Mouse (Mus musculus) limb, embryonic 10.5 days (tissue): Measurements from ENCODE around the gene Iqub. TPM values are rescaled to one million over a fixed set of nuclear protein-coding genes. Genes with fewer than 3 reads are reported as not detected.

Experiments
- DNase-seq: peaks from one replicate; pipeline ENCODE4 v3.0.0-alpha.2; 2017; ENCODE audit warnings: low spot score
- H3K27ac ChIP-seq: fragments of 300-500 bp; sonication (generic); 2 replicates; pipeline ENCODE4 v1.5.1; 2016; ENCODE audit warnings: mild to moderate bottlenecking
- H3K27me3 ChIP-seq: fragments of 300-500 bp; sonication (generic); 2 replicates; pipeline ENCODE4 v1.6.1; 2016; ENCODE audit warnings: low read depth, mild to moderate bottlenecking; ENCODE audit not compliant: poor library complexity, severe bottlenecking
- H3K36me3 ChIP-seq: fragments of 300-500 bp; sonication (generic); 2 replicates; pipeline ENCODE4 v1.6.1; 2016; ENCODE audit warnings: mild to moderate bottlenecking, moderate library complexity
- H3K4me1 ChIP-seq: fragments of 300-500 bp; sonication (generic); 2 replicates; pipeline ENCODE4 v1.6.1; 2016
- H3K4me3 ChIP-seq: fragments of 300-500 bp; sonication (generic); 2 replicates; pipeline ENCODE4 v1.5.1; 2016; ENCODE audit warnings: mild to moderate bottlenecking, moderate library complexity
- H3K9me3 ChIP-seq: fragments of 300-500 bp; sonication (generic); replicated peaks from 2 replicates; pipeline ENCODE4 v1.6.1; 2016; ENCODE audit warnings: mild to moderate bottlenecking
- WGBS: fragments of 180-500 bp; shearing (Covaris S2); methylation state at CpG from one replicate; pipeline ENCODE4 v1.1.7; 2016; 5-methylcytosine and 5-hydroxymethylcytosine counted together
- polyA plus RNA-seq: library from polyadenylated mRNA; unstranded; fragments of >200 nt; fragmentation: Nextera tagmentation; extraction: Ambion mirVana; gene quantifications from 2 replicates; pipeline ENCODE4 v1.2.1, GENCODE M21; 2016

The Iqub gene
- polyA plus RNA-seq, 1 experiment from 2014 or later = not detected

GRCm38 (mm10) chr6:24530711-24531420 lies 16.0 kb upstream of the Iqub start:
- no peaks in the 10 kb centered on the region for H3K9me3 ChIP-seq
- WGBS = 63% methylated on average over 11 of the region's 11 CpGs
- no peaks in the 10 kb centered on the region for H3K36me3 ChIP-seq
- DNase-seq = no peak
- H3K27ac ChIP-seq = no peak overlapping the region
- no peak overlapping the region for H3K4me3 ChIP-seq
- peaks cover 12% of the 10 kb centered on the region for H3K4me1 ChIP-seq
- no peaks in the 10 kb centered on the region for H3K27me3 ChIP-seq

GRCm38 (mm10) chr6:24530166-24530565 lies 15.3 kb upstream of the Iqub start:
- WGBS = 31% methylated on average over 4 of the region's 4 CpGs
- peak; percentile 35 for DNase-seq
- Histone ChIP-seq H3K27ac (no peak overlapping the region), H3K4me1 (peaks cover 13% of the 10 kb centered on the region), H3K27me3 (no peaks in the 10 kb centered on the region), H3K4me3 (no peak overlapping the region), H3K36me3 (0 out of 2 replicates have a peak, but pooled peaks cover 2% of the 10 kb centered on the region), H3K9me3 (no peaks in the 10 kb centered on the region)

GRCm38 (mm10) chr6:24528064-24528243 lies 13.1 kb upstream of the Iqub start, which contains the start of gene Asb15:
Asb15 (plus strand) TSS chr6:24528144.
- WGBS = 57% methylated on average over 2 of the region's 2 CpGs
- H3K36me3 ChIP-seq = peaks cover 18% of the 10 kb centered on the region

GRCm38 (mm10) chr6:24527155-24528063 lies 12.5 kb upstream of the Iqub start, which contains the start of gene Ndufa5:
Ndufa5 (minus strand) TSS chr6:24528013.
- peaks cover 13% of the 10 kb centered on the region for H3K4me1 ChIP-seq
- DNase-seq = peak; percentile 93
- peak within 1 kb of the TSS; percentile 78 for H3K27ac ChIP-seq
- H3K27me3 ChIP-seq = no peaks in the 10 kb centered on the region
- H3K4me3 ChIP-seq = peak within 1 kb of the TSS; percentile 72
- H3K9me3 ChIP-seq = no peaks in the 10 kb centered on the region
- peaks cover 21% of the 10 kb centered on the region for H3K36me3 ChIP-seq
- under 1% methylated on average over 53 of the region's 53 CpGs for WGBS

More at GRCm38 (mm10) chr6:24528064-24528243, 13.1 kb upstream of the Iqub start, which contains the start of gene Asb15:
- H3K9me3 ChIP-seq = no peaks in the 10 kb centered on the region
- peak within 1 kb of the TSS; percentile 72 for H3K4me3 ChIP-seq
- H3K27ac ChIP-seq = peak within 1 kb of the TSS; percentile 78
- DNase-seq = no peak
- H3K4me1 ChIP-seq = peaks cover 13% of the 10 kb centered on the region
- no peaks in the 10 kb centered on the region for H3K27me3 ChIP-seq

- DNase-seq = no peak
- Histone ChIP-seq H3K4me1 (peaks cover 13% of the 10 kb centered on the region), H3K4me3 (no peak overlapping the region), H3K36me3 (peaks cover 38% of the 10 kb centered on the region), H3K27ac (no peak overlapping the region), H3K9me3 (no peaks in the 10 kb centered on the region), H3K27me3 (no peaks in the 10 kb centered on the region)
- 94% methylated on average over 3 of the region's 3 CpGs for WGBS
Observed at GRCm38 (mm10) chr6:24525705-24526104, 10.8 kb upstream of the Iqub start.

- Histone ChIP-seq H3K4me3 (no peak overlapping the region), H3K9me3 (no peaks in the 10 kb centered on the region), H3K27me3 (no peaks in the 10 kb centered on the region), H3K27ac (no peak overlapping the region), H3K4me1 (peaks cover 8% of the 10 kb centered on the region), H3K36me3 (peaks cover 30% of the 10 kb centered on the region)
- no peak for DNase-seq
- 48% methylated on average over 2 of the region's 2 CpGs for WGBS
Observed at GRCm38 (mm10) chr6:24516197-24516596, 1.3 kb upstream of the Iqub start.

GRCm38 (mm10) chr6:24504141-24504540 lies 10.7 kb downstream of the Iqub start:
- no peaks in the 10 kb centered on the region for H3K27me3 ChIP-seq
- DNase-seq = no peak
- H3K4me3 ChIP-seq = no peak overlapping the region
- H3K27ac ChIP-seq = no peak overlapping the region
- no peaks in the 10 kb centered on the region for H3K9me3 ChIP-seq
- no peaks in the 10 kb centered on the region for H3K4me1 ChIP-seq
- H3K36me3 ChIP-seq = no peaks in the 10 kb centered on the region
- WGBS = 84% methylated on average over 2 of the region's 2 CpGs

- Histone ChIP-seq H3K4me1 (no peaks in the 10 kb centered on the region), H3K27ac (no peak overlapping the region), H3K36me3 (no peaks in the 10 kb centered on the region), H3K27me3 (no peaks in the 10 kb centered on the region), H3K4me3 (no peak overlapping the region), H3K9me3 (no peaks in the 10 kb centered on the region)
- WGBS = 38% methylated on average over 1 of the region's 1 CpGs
- DNase-seq = no peak
Observed at GRCm38 (mm10) chr6:24490341-24490740, 24.5 kb downstream of the Iqub start.

GRCm38 (mm10) chr6:24486530-24486929 lies 28.3 kb downstream of the Iqub start:
- Histone ChIP-seq H3K9me3 (no peaks in the 10 kb centered on the region), H3K27me3 (no peaks in the 10 kb centered on the region), H3K4me3 (no peak overlapping the region), H3K27ac (no peak overlapping the region), H3K4me1 (no peaks in the 10 kb centered on the region), H3K36me3 (no peaks in the 10 kb centered on the region)
- DNase-seq = no peak
- 80% methylated on average over 5 of the region's 5 CpGs for WGBS

GRCm38 (mm10) chr6:24470571-24471132 lies 44.2 kb downstream of the Iqub start:
- H3K27me3 ChIP-seq = no peaks in the 10 kb centered on the region
- 94% methylated on average over 1 of the region's 1 CpGs for WGBS
- no peak for DNase-seq
- H3K4me1 ChIP-seq = no peaks in the 10 kb centered on the region
- H3K36me3 ChIP-seq = no peaks in the 10 kb centered on the region
- no peaks in the 10 kb centered on the region for H3K9me3 ChIP-seq
- H3K27ac ChIP-seq = no peak overlapping the region
- H3K4me3 ChIP-seq = no peak overlapping the region

GRCm38 (mm10) chr6:24470135-24470534 lies 44.7 kb downstream of the Iqub start:
- Histone ChIP-seq H3K9me3 (no peaks in the 10 kb centered on the region), H3K4me1 (no peaks in the 10 kb centered on the region), H3K4me3 (no peak overlapping the region), H3K36me3 (no peaks in the 10 kb centered on the region), H3K27me3 (no peaks in the 10 kb centered on the region), H3K27ac (no peak overlapping the region)
- DNase-seq = no peak
- 85% methylated on average over 2 of the region's 2 CpGs for WGBS

- Histone ChIP-seq H3K27ac (no peak overlapping the region), H3K36me3 (no peaks in the 10 kb centered on the region), H3K27me3 (no peaks in the 10 kb centered on the region), H3K9me3 (no peaks in the 10 kb centered on the region), H3K4me3 (no peak overlapping the region), H3K4me1 (no peaks in the 10 kb centered on the region)
- 52% methylated on average over 7 of the region's 7 CpGs for WGBS
- DNase-seq = peak; percentile 38
Observed at GRCm38 (mm10) chr6:24456097-24456496, 58.8 kb downstream of the Iqub start.
